Mouse (Mus musculus) spleen, postnatal 10 days (tissue): ENCODE results near the gene Shisa2.

ENCODE experiments used
- DNase-seq, 2 experiments: peaks; one replicate each; pipeline ENCODE4 v3.0.0; 2021 to 2022; ENCODE audit warnings: low spot score in 2 of 2

The Shisa2 gene

GRCm38 (mm10) chr14:59630096-59630495 is 5.0 kb downstream of the Shisa2 start:
- DNase-seq = no peak

- no peak for DNase-seq
Measured at GRCm38 (mm10) chr14:59632067-59632466, 7.0 kb downstream of the Shisa2 start.

- no peak for DNase-seq
Measured at GRCm38 (mm10) chr14:59633295-59633898, 8.3 kb downstream of the Shisa2 start.

- DNase-seq = no peak
Measured at GRCm38 (mm10) chr14:59633988-59634387, 8.9 kb downstream of the Shisa2 start.

- DNase-seq = no peak
Measured at GRCm38 (mm10) chr14:59638906-59639703, 14.0 kb downstream of the Shisa2 start.

GRCm38 (mm10) chr14:59641856-59642255 is 16.7 kb downstream of the Shisa2 start:
- DNase-seq = no peak

GRCm38 (mm10) chr14:59643582-59643981 is 18.5 kb downstream of the Shisa2 start:
- peak in 1 of 2 experiments; percentile 25 for DNase-seq

- DNase-seq = no peak
Measured at GRCm38 (mm10) chr14:59644166-59644565, 19.1 kb downstream of the Shisa2 start.

- no peak for DNase-seq
Measured at GRCm38 (mm10) chr14:59644896-59645295, 19.8 kb downstream of the Shisa2 start.

GRCm38 (mm10) chr14:59646826-59647697 is 22.0 kb downstream of the Shisa2 start:
- no peak for DNase-seq

- no peak for DNase-seq
Measured at GRCm38 (mm10) chr14:59648611-59649010, 23.5 kb downstream of the Shisa2 start.

- no peak for DNase-seq
Measured at GRCm38 (mm10) chr14:59649337-59649736, 24.2 kb downstream of the Shisa2 start.

GRCm38 (mm10) chr14:59656591-59656990 is 31.5 kb downstream of the Shisa2 start:
- DNase-seq = no peak

GRCm38 (mm10) chr14:59657098-59657497 is 32.0 kb downstream of the Shisa2 start:
- DNase-seq = no peak

- no peak for DNase-seq
Measured at GRCm38 (mm10) chr14:59672893-59673515, 47.9 kb downstream of the Shisa2 start.

GRCm38 (mm10) chr14:59674556-59674955 is 49.4 kb downstream of the Shisa2 start:
- DNase-seq = no peak

GRCm38 (mm10) chr14:59675330-59675729 is 50.2 kb downstream of the Shisa2 start:
- DNase-seq = no peak

GRCm38 (mm10) chr14:59677598-59678003 is 52.5 kb downstream of the Shisa2 start:
- DNase-seq = no peak
